Mouse (Mus musculus): Measurements from ENCODE around the gene Cyp11a1. TPM values are rescaled to one million over a fixed set of nuclear protein-coding genes. Genes with fewer than 3 reads are reported as not detected.

Gene Cyp11a1
- polyA plus RNA-seq, 1 experiment, result 0.04 TPM

- Histone ChIP-seq H3K36me3 (ENCODE audit: control insufficient read depth) (no peaks in the 10 kb centered on the region), H3K4me1 (ENCODE audit: control insufficient read depth) (no peaks in the 10 kb centered on the region)
- TF ChIP-seq TAL1 (IDR thresholded peaks at IDR 0.05; ENCODE audit: low read length), result no peak
- TF ChIP-seq GATA1 (IDR thresholded peaks at IDR 0.05; ENCODE audit: low read length), result no peak
Observed at GRCm38 (mm10) chr9:57963998-57964395, 42.2 kb upstream of the Cyp11a1 start.

GRCm38 (mm10) chr9:57964528-57965250 lies 41.5 kb upstream of the Cyp11a1 start:
- H3K4me1 ChIP-seq (ENCODE audit: control insufficient read depth), result no peaks in the 10 kb centered on the region
- H3K4me3 ChIP-seq (replicated peaks), result no peak overlapping the region
- no peak for TF ChIP-seq TAL1 (IDR thresholded peaks at IDR 0.05; ENCODE audit: low read length)
- TF ChIP-seq GATA1 (IDR thresholded peaks at IDR 0.05; ENCODE audit: low read length), result no peak
- no peaks in the 10 kb centered on the region; the same call in 1 of the 2 replicates for H3K27me3 ChIP-seq (ENCODE audit: control insufficient read depth)
- H3K36me3 ChIP-seq (ENCODE audit: control insufficient read depth), result no peaks in the 10 kb centered on the region
- H3K9me3 ChIP-seq (ENCODE audit: control insufficient read depth, low read length), result no peaks in the 10 kb centered on the region

More at GRCm38 (mm10) chr9:57963998-57964395, 42.2 kb upstream of the Cyp11a1 start:
- Histone ChIP-seq H3K9me3 (ENCODE audit: control insufficient read depth, low read length) (no peaks in the 10 kb centered on the region), H3K4me3 (replicated peaks) (no peak overlapping the region), H3K27me3 (ENCODE audit: control insufficient read depth) (no peaks in the 10 kb centered on the region; the same call in 1 of the 2 replicates)

GRCm38 (mm10) chr9:57965281-57966185 lies 40.7 kb upstream of the Cyp11a1 start:
- no peak overlapping the region for H3K4me3 ChIP-seq (replicated peaks)
- H3K36me3 ChIP-seq (ENCODE audit: control insufficient read depth), result no peaks in the 10 kb centered on the region
- H3K27me3 ChIP-seq (ENCODE audit: control insufficient read depth), result no peaks in the 10 kb centered on the region; the same call in 1 of the 2 replicates
- H3K9me3 ChIP-seq (ENCODE audit: control insufficient read depth, low read length), result no peaks in the 10 kb centered on the region
- H3K4me1 ChIP-seq (ENCODE audit: control insufficient read depth), result no peaks in the 10 kb centered on the region
- no peak for TF ChIP-seq TAL1 (IDR thresholded peaks at IDR 0.05; ENCODE audit: low read length)

GRCm38 (mm10) chr9:57967237-57967960 lies 38.8 kb upstream of the Cyp11a1 start:
- Histone ChIP-seq H3K9me3 (ENCODE audit: control insufficient read depth, low read length) (no peaks in the 10 kb centered on the region), H3K4me1 (ENCODE audit: control insufficient read depth) (no peaks in the 10 kb centered on the region), H3K27me3 (ENCODE audit: control insufficient read depth) (no peaks in the 10 kb centered on the region; the same call in 1 of the 2 replicates), H3K36me3 (ENCODE audit: control insufficient read depth) (no peaks in the 10 kb centered on the region), H3K4me3 (replicated peaks) (no peak overlapping the region)
- TF ChIP-seq TAL1 (IDR thresholded peaks at IDR 0.05; ENCODE audit: low read length) (no peak), GATA1 (IDR thresholded peaks at IDR 0.05; ENCODE audit: low read length) (no peak)

GRCm38 (mm10) chr9:57968166-57968771 lies 37.9 kb upstream of the Cyp11a1 start:
- Histone ChIP-seq H3K4me3 (replicated peaks) (no peak overlapping the region), H3K36me3 (ENCODE audit: control insufficient read depth) (no peaks in the 10 kb centered on the region), H3K27me3 (ENCODE audit: control insufficient read depth) (no peaks in the 10 kb centered on the region; the same call in 1 of the 2 replicates), H3K4me1 (ENCODE audit: control insufficient read depth) (no peaks in the 10 kb centered on the region), H3K9me3 (ENCODE audit: control insufficient read depth, low read length) (no peaks in the 10 kb centered on the region)
- TF ChIP-seq GATA1 (IDR thresholded peaks at IDR 0.05; ENCODE audit: low read length) (no peak), TAL1 (IDR thresholded peaks at IDR 0.05; ENCODE audit: low read length) (no peak)

GRCm38 (mm10) chr9:57968783-57969542 lies 37.2 kb upstream of the Cyp11a1 start:
- H3K4me1 ChIP-seq (ENCODE audit: control insufficient read depth), result no peaks in the 10 kb centered on the region
- no peak for TF ChIP-seq TAL1 (IDR thresholded peaks at IDR 0.05; ENCODE audit: low read length)
- no peak for TF ChIP-seq GATA1 (IDR thresholded peaks at IDR 0.05; ENCODE audit: low read length)
- H3K4me3 ChIP-seq (replicated peaks), result no peak overlapping the region

GRCm38 (mm10) chr9:57969736-57970495 lies 36.3 kb upstream of the Cyp11a1 start:
- no peaks in the 10 kb centered on the region for H3K36me3 ChIP-seq (ENCODE audit: control insufficient read depth)
- H3K4me3 ChIP-seq (replicated peaks), result no peak overlapping the region
- no peaks in the 10 kb centered on the region for H3K9me3 ChIP-seq (ENCODE audit: control insufficient read depth, low read length)
- no peaks in the 10 kb centered on the region; the same call in 1 of the 2 replicates for H3K27me3 ChIP-seq (ENCODE audit: control insufficient read depth)
- TF ChIP-seq TAL1 (IDR thresholded peaks at IDR 0.05; ENCODE audit: low read length) (no peak), GATA1 (IDR thresholded peaks at IDR 0.05; ENCODE audit: low read length) (no peak)
- no peaks in the 10 kb centered on the region for H3K4me1 ChIP-seq (ENCODE audit: control insufficient read depth)

More at GRCm38 (mm10) chr9:57968783-57969542, 37.2 kb upstream of the Cyp11a1 start:
- H3K9me3 ChIP-seq (ENCODE audit: control insufficient read depth, low read length), result no peaks in the 10 kb centered on the region
- H3K36me3 ChIP-seq (ENCODE audit: control insufficient read depth), result no peaks in the 10 kb centered on the region
- no peaks in the 10 kb centered on the region; the same call in 1 of the 2 replicates for H3K27me3 ChIP-seq (ENCODE audit: control insufficient read depth)

Data from erythroblast, embryonic 14.5 days (primary cell).